Mouse (Mus musculus) R1 (cell line): ENCODE data around the gene Mat1a.
A peak's percentile ranks its signal among the peaks of the same experiment; 100 is the strongest.

Experiments used
- DNase-seq: peaks from one replicate; pipeline ENCODE4 v3.0.0-alpha.2; 2018; ENCODE audit warnings: low read depth, low spot score

Mat1a gene

DNA sequence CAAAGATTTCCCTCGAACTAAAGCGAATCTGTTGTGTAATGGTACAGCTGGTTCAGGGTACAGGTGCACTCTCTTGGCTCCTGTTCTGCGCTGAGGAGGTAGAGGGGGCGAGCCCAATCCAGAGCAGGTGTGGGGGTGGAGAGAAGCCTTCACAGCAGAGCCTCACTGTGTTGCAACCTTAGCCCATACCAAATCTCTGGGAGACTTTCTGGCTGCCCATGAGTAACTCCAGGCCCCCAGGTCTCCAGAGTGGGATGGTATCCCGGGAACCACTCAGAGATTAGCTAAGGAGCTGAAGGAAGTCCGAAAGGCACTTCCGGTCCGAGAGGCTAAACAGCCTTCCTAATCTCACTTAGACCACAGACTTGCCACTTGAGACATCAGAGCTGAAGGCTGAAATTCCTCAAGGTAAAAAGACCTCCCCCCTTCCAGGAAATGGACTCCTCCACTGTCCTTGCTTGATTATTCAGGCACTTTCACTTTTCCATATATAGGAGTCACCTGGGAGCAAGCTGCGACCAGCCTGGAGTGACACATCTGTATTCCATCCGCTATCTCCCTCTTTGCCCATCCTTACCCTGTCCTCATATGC lies at the start of gene Mat1a:
Mat1a (plus strand) TSS at position 183 of the 592 bp plus-strand sequence.
- peak; percentile 9 for DNase-seq

DNA sequence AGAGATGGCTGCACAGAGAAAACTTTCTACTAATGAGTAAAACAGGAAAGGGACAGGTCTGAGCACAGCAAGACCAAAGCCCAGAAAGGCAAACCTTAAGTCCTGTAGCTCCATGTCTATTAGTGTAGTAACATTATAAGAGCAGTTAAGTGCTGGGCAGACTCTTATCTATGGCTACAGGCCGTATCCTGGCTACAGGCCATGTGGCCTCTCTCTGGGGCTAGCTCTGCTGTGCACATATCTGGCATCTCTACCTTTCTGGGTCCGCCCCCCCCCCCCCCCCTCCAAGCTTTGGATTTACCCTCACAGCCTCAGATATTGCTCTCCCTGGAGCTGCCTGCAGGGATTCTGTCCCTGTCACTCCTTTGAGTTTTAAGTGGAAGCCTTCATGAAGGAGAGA lies 39.7 kb upstream of the Mat1a start:
- no peak for DNase-seq

- DNase-seq: peak; percentile 31
Measured at GRCm38 (mm10) chr14:41066416-41066815, 38.4 kb upstream of the Mat1a start.

DNA sequence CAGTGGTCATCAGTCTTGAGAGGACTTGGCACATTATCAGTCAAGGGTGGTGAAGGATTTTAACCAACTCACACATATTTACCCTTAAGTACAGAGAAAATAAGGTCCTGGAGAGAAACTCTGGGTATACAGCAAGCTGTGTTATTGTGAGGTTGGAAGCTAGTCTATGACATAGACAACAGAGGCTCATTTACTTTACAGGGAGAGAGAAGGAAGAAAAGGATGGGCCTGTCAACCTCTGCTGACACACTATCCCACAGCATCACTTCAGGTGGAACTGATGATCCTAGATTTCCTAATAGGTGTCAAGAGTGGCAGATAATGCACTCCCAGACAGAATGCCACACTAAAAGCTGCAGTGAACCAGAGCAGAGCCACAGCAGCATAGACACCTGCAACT lies 35.7 kb upstream of the Mat1a start, which contains the start of gene Dydc2:
Dydc2 (minus strand) TSS at position 101 of the 400 bp plus-strand sequence.
- DNase-seq: no peak

GRCm38 (mm10) chr14:41070343-41070742 lies 34.5 kb upstream of the Mat1a start:
- DNase-seq: no peak

DNA sequence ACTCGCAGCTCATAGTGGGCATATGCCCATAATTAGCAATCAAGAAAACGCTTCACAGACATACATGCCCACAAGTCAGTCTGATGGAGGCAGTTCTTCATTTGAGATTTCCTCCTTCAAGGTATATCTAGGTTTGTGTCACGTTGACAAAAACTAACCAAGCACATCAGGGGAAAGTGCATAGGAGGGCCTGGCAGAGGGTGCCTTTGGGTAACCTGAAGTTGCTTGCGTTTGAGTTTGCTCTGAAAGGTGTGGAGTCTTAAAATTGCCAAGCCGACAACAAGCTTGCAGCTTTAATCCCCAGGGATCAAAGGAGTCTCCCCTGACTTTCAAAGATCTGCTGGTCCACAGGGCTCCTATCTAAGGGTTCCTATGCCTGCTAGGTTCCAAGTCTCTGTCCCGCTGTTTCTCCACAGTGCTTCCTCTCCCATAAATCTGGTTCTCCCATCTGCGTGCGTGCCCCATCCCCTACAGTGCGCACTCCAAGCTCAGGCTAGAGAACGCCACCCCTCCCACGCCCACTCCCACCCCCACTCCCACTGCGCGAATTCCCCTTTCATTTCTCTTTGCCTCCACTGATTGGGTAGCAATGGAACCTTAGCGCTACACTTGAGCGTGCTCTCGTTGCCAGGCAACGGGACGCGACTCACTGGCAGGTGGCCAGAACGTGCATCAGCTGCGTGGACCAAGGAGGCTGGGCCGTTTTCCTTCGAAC lies 32.4 kb upstream of the Mat1a start, which contains the start of gene Dydc1:
Dydc1 (plus strand) TSS at position 683 of the 715 bp plus-strand sequence.
- peak; percentile 74 for DNase-seq

DNA sequence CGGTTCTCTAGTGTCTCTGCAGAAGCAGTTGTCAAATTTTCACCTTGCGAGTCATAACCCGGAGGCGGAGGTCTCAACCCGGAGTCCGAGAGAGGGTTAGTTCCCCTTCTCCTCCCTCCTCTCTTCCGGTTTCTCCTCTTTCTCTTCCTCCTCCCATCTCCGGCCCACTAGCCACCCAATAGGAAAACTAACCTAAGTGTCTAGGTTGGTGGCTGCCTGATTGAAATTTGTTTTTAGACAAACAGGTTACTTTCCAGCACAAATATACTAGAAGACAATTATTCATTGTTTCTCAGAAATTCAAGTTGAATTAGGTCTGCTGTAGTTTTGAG lies 31.9 kb upstream of the Mat1a start:
- DNase-seq: no peak

DNA sequence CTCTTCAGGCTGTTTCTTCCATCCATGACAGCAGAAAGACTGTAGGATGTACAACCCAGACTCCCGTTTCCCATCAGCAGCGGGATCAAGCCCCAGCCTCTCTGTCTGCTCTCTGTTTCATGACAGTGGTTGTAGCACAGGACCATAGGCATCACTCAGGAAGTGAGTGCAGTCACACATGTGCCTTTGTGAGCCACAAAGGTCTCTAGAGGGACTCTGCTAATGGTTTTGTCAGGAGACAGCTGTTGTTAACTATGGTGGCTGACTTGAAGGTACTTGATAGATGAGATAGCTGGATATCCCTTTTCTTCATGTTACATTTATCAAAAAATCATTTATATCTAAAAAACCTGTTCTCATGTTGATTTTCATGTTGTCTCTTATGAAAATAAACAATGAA lies 22.4 kb upstream of the Mat1a start:
- DNase-seq: no peak

GRCm38 (mm10) chr14:41087509-41087908 lies 17.3 kb upstream of the Mat1a start:
- peak; percentile 70 for DNase-seq

GRCm38 (mm10) chr14:41090777-41091176 lies 14.1 kb upstream of the Mat1a start:
- DNase-seq: peak; percentile 86

- DNase-seq: peak; percentile 26
Measured at GRCm38 (mm10) chr14:41094114-41094513, 10.7 kb upstream of the Mat1a start.

DNA sequence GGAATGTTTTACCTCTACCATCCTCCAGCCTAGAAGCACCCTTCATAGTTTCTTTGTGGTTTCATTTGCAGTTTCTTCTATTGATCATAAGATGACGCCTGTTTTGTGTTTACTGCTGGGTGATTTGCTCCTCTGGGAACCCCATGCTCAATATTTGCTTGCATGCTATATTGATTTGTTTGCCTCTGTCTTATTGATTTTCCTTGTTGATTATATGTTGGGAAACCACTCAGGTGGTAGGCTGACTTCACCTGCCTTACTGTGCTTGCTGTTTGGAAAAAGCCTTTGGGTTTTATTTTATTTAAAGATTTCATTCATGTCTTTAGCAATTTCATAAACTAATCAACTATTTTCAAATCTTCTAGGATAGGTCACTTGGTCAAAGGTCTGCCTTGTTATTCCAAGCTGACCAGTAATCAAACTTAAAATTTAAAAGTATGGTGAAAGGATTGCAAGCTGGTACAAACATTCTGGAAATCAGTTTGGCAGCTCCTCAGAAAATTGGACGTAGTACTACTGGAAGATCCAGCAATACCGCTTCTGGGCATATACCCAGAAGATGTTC lies 8.5 kb upstream of the Mat1a start:
- DNase-seq: no peak

GRCm38 (mm10) chr14:41098726-41099125 lies 6.1 kb upstream of the Mat1a start:
- DNase-seq: no peak

GRCm38 (mm10) chr14:41100712-41101111 lies 4.1 kb upstream of the Mat1a start:
- no peak for DNase-seq

GRCm38 (mm10) chr14:41101242-41101641 lies 3.6 kb upstream of the Mat1a start:
- no peak for DNase-seq

GRCm38 (mm10) chr14:41102269-41102668 lies 2.6 kb upstream of the Mat1a start:
- no peak for DNase-seq

- DNase-seq: no peak
Measured at GRCm38 (mm10) chr14:41111031-41111668, 6.3 kb downstream of the Mat1a start.

DNA sequence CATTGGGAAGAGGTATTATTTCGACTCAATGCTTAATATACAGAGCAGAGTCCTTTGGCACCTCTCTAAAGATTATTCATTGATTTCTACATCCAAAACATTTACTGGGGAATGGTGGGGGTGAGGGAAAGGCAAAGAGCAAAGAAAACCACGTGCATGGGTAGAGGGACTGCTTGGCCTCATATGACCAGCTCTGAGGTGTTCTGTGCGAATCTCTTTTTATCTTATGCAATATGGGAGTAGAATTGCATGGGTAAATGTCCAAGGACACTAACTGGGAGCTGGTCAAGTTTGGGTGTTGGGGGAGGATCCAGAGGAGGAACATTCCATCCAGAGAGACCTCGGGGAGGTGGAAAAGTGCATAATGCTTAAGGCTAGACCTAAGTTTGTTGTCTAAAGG lies 8.1 kb downstream of the Mat1a start:
- DNase-seq: no peak

DNA sequence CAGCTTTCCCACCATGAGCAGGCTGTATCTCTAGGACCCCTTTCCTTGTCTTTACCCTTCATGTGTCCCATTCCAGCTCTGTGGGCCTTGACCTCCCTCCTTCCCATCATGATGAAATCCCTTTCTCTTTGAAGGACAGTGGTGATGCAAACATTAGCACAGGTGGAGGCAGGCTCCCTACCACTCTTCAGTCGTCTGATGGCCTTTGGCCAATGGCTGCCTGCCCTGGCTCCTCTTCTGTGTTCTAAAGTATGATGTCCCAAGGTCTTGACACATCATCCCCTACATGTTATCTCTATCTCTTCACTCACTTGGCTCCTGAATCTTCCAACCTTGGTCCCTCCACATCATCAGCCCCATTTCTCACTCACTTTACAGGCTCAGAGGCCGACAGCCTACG lies 11.4 kb downstream of the Mat1a start:
- no peak for DNase-seq

- no peak for DNase-seq
Measured at GRCm38 (mm10) chr14:41124683-41125082, 19.8 kb downstream of the Mat1a start.

GRCm38 (mm10) chr14:41127997-41128396 lies 23.2 kb downstream of the Mat1a start:
- DNase-seq: peak; percentile 73

- no peak for DNase-seq
Measured at GRCm38 (mm10) chr14:41131540-41131939, 26.7 kb downstream of the Mat1a start, which contains the start of gene Sftpa1. TSS of gene Sftpa1 (plus strand) at chr14:41131782.
